Mouse (Mus musculus) T-helper 1 cell (primary cell): Measurements from ENCODE around the gene Olfr1093.

Experiments used
- in situ Hi-C: fragments of 300-600 bp; cut with MboI, MseI; formaldehyde crosslinking; loops from one replicate; pipeline ENCODE4 v1.15.1; 2025; ENCODE audit warnings: high pct_unique_total_duplicates

The Olfr1093 gene

GRCm38 (mm10) chr2:86782179-86782578 is at the start of gene Olfr1093:
Gene Olfr1093, plus strand, starts transcription at chr2:86782479.
- in situ Hi-C loops, result no loop called here

DNA sequence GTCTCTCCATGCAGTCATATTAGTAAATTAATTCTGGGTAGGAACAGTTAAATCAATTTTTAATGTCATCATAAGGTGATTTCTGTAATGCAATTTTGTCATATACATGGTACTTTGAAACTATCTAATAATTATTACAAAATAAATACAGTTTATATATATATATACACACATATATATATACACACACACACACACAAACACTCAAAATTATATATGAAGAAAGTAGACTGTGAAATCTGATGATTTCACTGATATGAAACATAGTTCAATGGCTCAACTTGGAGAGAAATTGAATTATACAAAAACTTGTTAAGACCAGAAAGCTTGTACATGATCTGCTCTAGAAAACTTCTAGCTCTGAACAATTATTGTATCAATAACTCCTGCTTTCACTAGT is 48.7 kb upstream of the Olfr1093 start, which contains the start of gene Olfr1089:
Gene Olfr1089 (minus strand): TSS at position 101 of the 400 bp plus-strand sequence.
- in situ Hi-C loops, result loop anchor here (25.0 kb wide), 1 partner anchor 1746 kb away; the partner anchor contains the start of genes Prg2 and Prg3

DNA sequence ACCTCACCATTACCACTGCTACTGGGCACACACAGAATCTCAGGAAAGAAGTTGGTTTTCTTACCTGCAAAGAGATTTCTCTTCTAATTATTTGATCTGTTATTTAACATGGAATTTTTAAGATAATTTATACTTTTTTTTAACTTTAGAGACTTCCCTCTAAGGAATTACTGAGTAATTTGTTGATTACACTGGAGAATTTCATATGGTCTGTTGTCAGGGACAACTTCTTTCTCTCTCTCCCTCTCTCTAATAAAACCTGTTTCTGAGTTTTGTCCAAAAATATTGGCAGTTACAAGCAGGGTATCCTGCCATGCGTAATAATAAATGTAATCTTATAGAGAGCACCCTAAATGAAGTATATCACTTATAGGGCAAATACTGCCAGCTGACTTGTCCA is 23.4 kb upstream of the Olfr1093 start, which contains the start of gene Olfr1090:
Gene Olfr1090 (minus strand): TSS at position 101 of the 400 bp plus-strand sequence.
- in situ Hi-C loops, result no loop called here

- in situ Hi-C loops, result no loop called here
These were observed 21.2 kb upstream of the Olfr1093 start for GRCm38 (mm10) chr2:86761050-86761449.

DNA sequence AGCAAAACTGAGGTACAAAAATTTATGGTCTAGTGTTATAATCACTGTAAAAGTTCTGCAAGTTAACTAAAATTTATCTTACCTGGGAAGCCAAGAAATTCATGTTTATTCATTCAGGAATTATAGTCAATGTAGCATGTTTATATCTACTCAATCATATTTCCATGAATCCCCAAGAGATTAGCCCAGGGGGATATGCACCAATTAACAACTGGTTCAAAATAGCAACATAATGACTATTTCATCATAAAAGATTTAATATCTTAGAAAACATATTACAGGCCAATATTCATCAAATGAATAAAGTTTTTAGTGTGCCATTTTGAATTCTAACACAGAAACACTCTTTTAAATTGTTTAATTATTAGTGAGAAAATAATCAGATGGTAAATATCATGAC is 27.6 kb downstream of the Olfr1093 start, which contains the start of gene Olfr141:
Gene Olfr141 (minus strand): TSS at position 101 of the 400 bp plus-strand sequence.
- in situ Hi-C loops, result no loop called here

- in situ Hi-C loops, result loop anchor here (5.0 kb wide), 1 partner anchor 48 kb away; the partner anchor contains the start of gene Gm13723
These were observed 42.1 kb downstream of the Olfr1093 start, which contains the start of gene Olfr1094 for GRCm38 (mm10) chr2:86824363-86824762. Gene Olfr1094, plus strand, starts transcription at chr2:86824663.
